Mouse (Mus musculus) spleen, adult 2 months (tissue): ENCODE measurements at regions not wholly inside any gene's neighbourhood (a gene's known extent, or its start where the extent isn't known, plus 50 kb on each side); places are given as distances from the start of the nearest gene placed in this dataset.

Experiments
- CTCF ChIP-seq: fragments of 200-500 bp; IDR thresholded peaks from 2 replicates; pipeline ENCODE4 v1.5.1; 2011; ENCODE audit warnings: mild to moderate bottlenecking, inconsistent platforms; ENCODE audit not compliant: insufficient read depth, insufficient read length, insufficient replicate concordance; ENCODE audit errors: extremely low read depth
- POLR2A ChIP-seq: fragments of 200-500 bp; IDR thresholded peaks from 2 replicates; pipeline ENCODE4 v1.6.1; 2011; ENCODE audit warnings: low read depth, low read length, inconsistent platforms

DNA sequence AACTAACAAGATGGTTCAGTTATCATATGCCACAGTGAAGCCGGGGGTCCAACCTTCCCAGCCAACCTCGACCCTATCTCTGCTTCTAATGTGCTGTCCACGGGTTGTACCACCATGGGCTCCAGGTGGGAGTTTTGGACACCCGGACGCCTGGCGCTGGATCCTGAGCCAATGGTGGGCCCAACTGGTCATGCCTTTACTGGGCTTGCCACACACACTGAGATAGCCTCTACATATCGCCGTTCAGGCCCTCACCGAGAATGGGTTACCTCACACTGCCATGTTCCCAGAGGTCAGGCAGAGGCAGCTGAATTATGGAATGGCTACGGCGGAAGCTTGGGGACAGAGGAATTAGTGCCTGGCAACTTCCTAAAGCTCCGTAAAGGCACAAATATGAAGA lies 98.8 kb upstream of the Lemd2 start:
- TF ChIP-seq CTCF (no peak), POLR2A (no peak)
